Mouse (Mus musculus): ENCODE data around the gene Zfp775. TPM values are rescaled to one million over a fixed set of nuclear protein-coding genes. Genes with fewer than 3 reads are reported as not detected.

The Zfp775 gene
- polyA plus RNA-seq, 1 experiment = not detected

GRCm38 (mm10) chr6:48646995-48647394, 45.1 kb downstream of the Zfp775 start, which contains the start of gene Gimap8:
TSS of gene Gimap8 (plus strand) at chr6:48647234.
- 28% methylated on average over 3 of the region's 3 CpGs for WGBS
- Histone ChIP-seq H3K4me3 (ENCODE audit: insufficient read depth, low read depth, low read length) (no peak within 1 kb of the TSS), H3K27ac (ENCODE audit: insufficient read depth, low read depth, low read length) (no peak within 1 kb of the TSS), H3K4me1 (ENCODE audit: control insufficient read depth, insufficient read depth, low read length) (0 out of 2 replicates have a peak, but pooled peaks cover 4% of the 10 kb centered on the region)
- no peak for TF ChIP-seq POLR2A (IDR thresholded peaks at IDR 0.05; ENCODE audit: insufficient read depth, low read depth, low read length)
- no peak for TF ChIP-seq CTCF (IDR thresholded peaks at IDR 0.05; ENCODE audit: insufficient read depth, low read depth, low read length)

GRCm38 (mm10) chr6:48647611-48648010, 45.7 kb downstream of the Zfp775 start:
- TF ChIP-seq POLR2A (IDR thresholded peaks at IDR 0.05; ENCODE audit: insufficient read depth, low read depth, low read length) (no peak), CTCF (IDR thresholded peaks at IDR 0.05; ENCODE audit: insufficient read depth, low read depth, low read length) (no peak)
- Histone ChIP-seq H3K27ac (ENCODE audit: insufficient read depth, low read depth, low read length) (no peak overlapping the region), H3K4me1 (ENCODE audit: control insufficient read depth, insufficient read depth, low read length) (0 out of 2 replicates have a peak, but pooled peaks cover 4% of the 10 kb centered on the region), H3K4me3 (ENCODE audit: insufficient read depth, low read depth, low read length) (no peak overlapping the region)
- 86% methylated on average over 2 of the region's 2 CpGs for WGBS

- no peak overlapping the region for H3K4me3 ChIP-seq (ENCODE audit: insufficient read depth, low read depth, low read length)
- TF ChIP-seq POLR2A (IDR thresholded peaks at IDR 0.05; ENCODE audit: insufficient read depth, low read depth, low read length) (no peak), CTCF (IDR thresholded peaks at IDR 0.05; ENCODE audit: insufficient read depth, low read depth, low read length) (no peak)
- no peak overlapping the region for H3K27ac ChIP-seq (ENCODE audit: insufficient read depth, low read depth, low read length)
- 0 out of 2 replicates have a peak, but pooled peaks cover 4% of the 10 kb centered on the region for H3K4me1 ChIP-seq (ENCODE audit: control insufficient read depth, insufficient read depth, low read length)
- WGBS = 90% methylated on average over 4 of the region's 4 CpGs
Observed at GRCm38 (mm10) chr6:48648779-48649178, 46.9 kb downstream of the Zfp775 start.

GRCm38 (mm10) chr6:48650041-48650440, 48.2 kb downstream of the Zfp775 start:
- 0 out of 2 replicates have a peak, but pooled peaks cover 4% of the 10 kb centered on the region for H3K4me1 ChIP-seq (ENCODE audit: control insufficient read depth, insufficient read depth, low read length)
- H3K4me3 ChIP-seq (ENCODE audit: insufficient read depth, low read depth, low read length) = no peak overlapping the region
- WGBS = 92% methylated on average over 9 of the region's 9 CpGs
- H3K27ac ChIP-seq (ENCODE audit: insufficient read depth, low read depth, low read length) = no peak overlapping the region
- TF ChIP-seq POLR2A (IDR thresholded peaks at IDR 0.05; ENCODE audit: insufficient read depth, low read depth, low read length) = no peak

- H3K4me3 ChIP-seq (ENCODE audit: insufficient read depth, low read depth, low read length) = no peak overlapping the region
- WGBS = 88% methylated on average over 5 of the region's 5 CpGs
- H3K27ac ChIP-seq (ENCODE audit: insufficient read depth, low read depth, low read length) = no peak overlapping the region
- no peaks in the 10 kb centered on the region for H3K4me1 ChIP-seq (ENCODE audit: control insufficient read depth, insufficient read depth, low read length)
- TF ChIP-seq POLR2A (IDR thresholded peaks at IDR 0.05; ENCODE audit: insufficient read depth, low read depth, low read length) (no peak), CTCF (IDR thresholded peaks at IDR 0.05; ENCODE audit: insufficient read depth, low read depth, low read length) (no peak)
Observed at GRCm38 (mm10) chr6:48658721-48659120, 56.9 kb downstream of the Zfp775 start.

GRCm38 (mm10) chr6:48664750-48665149, 62.9 kb downstream of the Zfp775 start:
- Histone ChIP-seq H3K27ac (ENCODE audit: insufficient read depth, low read depth, low read length) (no peak overlapping the region), H3K4me3 (ENCODE audit: insufficient read depth, low read depth, low read length) (no peak overlapping the region), H3K4me1 (ENCODE audit: control insufficient read depth, insufficient read depth, low read length) (no peaks in the 10 kb centered on the region)
- WGBS = 88% methylated on average over 4 of the region's 4 CpGs
- no peak for TF ChIP-seq CTCF (IDR thresholded peaks at IDR 0.05; ENCODE audit: insufficient read depth, low read depth, low read length)
- no peak for TF ChIP-seq POLR2A (IDR thresholded peaks at IDR 0.05; ENCODE audit: insufficient read depth, low read depth, low read length)

GRCm38 (mm10) chr6:48665471-48665870, 63.6 kb downstream of the Zfp775 start:
- 94% methylated on average over 9 of the region's 9 CpGs for WGBS
- no peak for TF ChIP-seq POLR2A (IDR thresholded peaks at IDR 0.05; ENCODE audit: insufficient read depth, low read depth, low read length)
- no peak for TF ChIP-seq CTCF (IDR thresholded peaks at IDR 0.05; ENCODE audit: insufficient read depth, low read depth, low read length)
- H3K4me1 ChIP-seq (ENCODE audit: control insufficient read depth, insufficient read depth, low read length) = no peaks in the 10 kb centered on the region
- no peak overlapping the region for H3K27ac ChIP-seq (ENCODE audit: insufficient read depth, low read depth, low read length)
- no peak overlapping the region for H3K4me3 ChIP-seq (ENCODE audit: insufficient read depth, low read depth, low read length)

- Histone ChIP-seq H3K4me1 (ENCODE audit: control insufficient read depth, insufficient read depth, low read length) (no peaks in the 10 kb centered on the region), H3K4me3 (ENCODE audit: insufficient read depth, low read depth, low read length) (no peak overlapping the region), H3K27ac (ENCODE audit: insufficient read depth, low read depth, low read length) (no peak overlapping the region)
- no peak for TF ChIP-seq CTCF (IDR thresholded peaks at IDR 0.05; ENCODE audit: insufficient read depth, low read depth, low read length)
- TF ChIP-seq POLR2A (IDR thresholded peaks at IDR 0.05; ENCODE audit: insufficient read depth, low read depth, low read length) = no peak
- 72% methylated on average over 7 of the region's 7 CpGs for WGBS
Observed at GRCm38 (mm10) chr6:48666159-48666586, 64.3 kb downstream of the Zfp775 start.

GRCm38 (mm10) chr6:48668022-48668421, 66.2 kb downstream of the Zfp775 start:
- no peaks in the 10 kb centered on the region for H3K4me1 ChIP-seq (ENCODE audit: control insufficient read depth, insufficient read depth, low read length)
- TF ChIP-seq CTCF (IDR thresholded peaks at IDR 0.05; ENCODE audit: insufficient read depth, low read depth, low read length) (no peak), POLR2A (IDR thresholded peaks at IDR 0.05; ENCODE audit: insufficient read depth, low read depth, low read length) (no peak)
- H3K27ac ChIP-seq (ENCODE audit: insufficient read depth, low read depth, low read length) = no peak overlapping the region
- H3K4me3 ChIP-seq (ENCODE audit: insufficient read depth, low read depth, low read length) = no peak overlapping the region

- TF ChIP-seq POLR2A (IDR thresholded peaks at IDR 0.05; ENCODE audit: insufficient read depth, low read depth, low read length) = no peak
- no peak for TF ChIP-seq CTCF (IDR thresholded peaks at IDR 0.05; ENCODE audit: insufficient read depth, low read depth, low read length)
- 74% methylated on average over 2 of the region's 2 CpGs for WGBS
- H3K4me3 ChIP-seq (ENCODE audit: insufficient read depth, low read depth, low read length) = no peak overlapping the region
- no peak overlapping the region for H3K27ac ChIP-seq (ENCODE audit: insufficient read depth, low read depth, low read length)
- no peaks in the 10 kb centered on the region for H3K4me1 ChIP-seq (ENCODE audit: control insufficient read depth, insufficient read depth, low read length)
Observed at GRCm38 (mm10) chr6:48669446-48669969, 67.6 kb downstream of the Zfp775 start.

Other genes with a start within 250 kb of the Zfp775 start
- gene Krba1, start 206.5 kb upstream of the Zfp775 start, polyA plus RNA-seq (2012; ENCODE audit: insufficient read depth, insufficient read length, low replicate concordance, missing spikeins) = 129 TPM in 1 of 2 replicates, not detected in the other
- not detected in 2 replicates for gene Zfp467, start 156.2 kb upstream of the Zfp775 start, polyA plus RNA-seq (2012; ENCODE audit: insufficient read depth, insufficient read length, low replicate concordance, missing spikeins)
- gene Sspo, start 153.8 kb upstream of the Zfp775 start, polyA plus RNA-seq (2012; ENCODE audit: insufficient read depth, insufficient read length, low replicate concordance, missing spikeins) = not detected in 2 replicates
- 480 TPM in 1 of 2 replicates, not detected in the other for gene Atp6v0e2, start 64.4 kb upstream of the Zfp775 start, polyA plus RNA-seq (2012; ENCODE audit: insufficient read depth, insufficient read length, low replicate concordance, missing spikeins)
- gene Lrrc61, start 47.3 kb upstream of the Zfp775 start, polyA plus RNA-seq (2012; ENCODE audit: insufficient read depth, insufficient read length, low replicate concordance, missing spikeins) = not detected in 2 replicates
- gene Rarres2, start 29.3 kb upstream of the Zfp775 start, polyA plus RNA-seq (2012; ENCODE audit: insufficient read depth, insufficient read length, low replicate concordance, missing spikeins) = not detected in 2 replicates
- gene Gm45021, start 12.5 kb upstream of the Zfp775 start, polyA plus RNA-seq (2012; ENCODE audit: insufficient read depth, insufficient read length, low replicate concordance, missing spikeins) = not detected in 2 replicates
- not detected in 2 replicates for gene Repin1, start 8.2 kb upstream of the Zfp775 start, polyA plus RNA-seq (2012; ENCODE audit: insufficient read depth, insufficient read length, low replicate concordance, missing spikeins)
- gene Gm44965, start 8.1 kb upstream of the Zfp775 start, polyA plus RNA-seq (2012; ENCODE audit: insufficient read depth, insufficient read length, low replicate concordance, missing spikeins) = not detected in 2 replicates
- not detected in 2 replicates for gene AI854703, start 24.7 kb downstream of the Zfp775 start, polyA plus RNA-seq (2012; ENCODE audit: insufficient read depth, insufficient read length, low replicate concordance, missing spikeins)
- not detected in 2 replicates for gene Gimap8, start 45.2 kb downstream of the Zfp775 start, polyA plus RNA-seq (2012; ENCODE audit: insufficient read depth, insufficient read length, low replicate concordance, missing spikeins)
- not detected in 2 replicates for gene Gimap9, start 74.1 kb downstream of the Zfp775 start, polyA plus RNA-seq (2012; ENCODE audit: insufficient read depth, insufficient read length, low replicate concordance, missing spikeins)
- not detected in 2 replicates for gene Gimap4, start 82.5 kb downstream of the Zfp775 start, polyA plus RNA-seq (2012; ENCODE audit: insufficient read depth, insufficient read length, low replicate concordance, missing spikeins)
- 336 TPM in 1 of 2 replicates, not detected in the other for gene Gimap6, start 106.2 kb downstream of the Zfp775 start, polyA plus RNA-seq (2012; ENCODE audit: insufficient read depth, insufficient read length, low replicate concordance, missing spikeins)
- gene Gm28053, start 116.5 kb downstream of the Zfp775 start, polyA plus RNA-seq (2012; ENCODE audit: insufficient read depth, insufficient read length, low replicate concordance, missing spikeins) = not detected in 2 replicates
- gene Gimap7, start 116.6 kb downstream of the Zfp775 start, polyA plus RNA-seq (2012; ENCODE audit: insufficient read depth, insufficient read length, low replicate concordance, missing spikeins) = not detected in 2 replicates
- gene Gimap1, start 137.0 kb downstream of the Zfp775 start, polyA plus RNA-seq (2012; ENCODE audit: insufficient read depth, insufficient read length, low replicate concordance, missing spikeins) = not detected in 2 replicates
- not detected in 2 replicates for gene Gimap5, start 144.1 kb downstream of the Zfp775 start, polyA plus RNA-seq (2012; ENCODE audit: insufficient read depth, insufficient read length, low replicate concordance, missing spikeins)
- gene Gimap3, start 168.8 kb downstream of the Zfp775 start, polyA plus RNA-seq (2012; ENCODE audit: insufficient read depth, insufficient read length, low replicate concordance, missing spikeins) = not detected in 2 replicates
- gene Tmem176a, start 238.9 kb downstream of the Zfp775 start, polyA plus RNA-seq (2012; ENCODE audit: insufficient read depth, insufficient read length, low replicate concordance, missing spikeins) = not detected in 2 replicates
- gene Tmem176b, start 239.4 kb downstream of the Zfp775 start, polyA plus RNA-seq (2012; ENCODE audit: insufficient read depth, insufficient read length, low replicate concordance, missing spikeins) = not detected in 2 replicates